Mouse (Mus musculus) fat pad, adult 2 months (tissue): ENCODE results near the gene Jarid2.

Experiments
- DNase-seq: peaks from one replicate; pipeline ENCODE4 v3.0.0-alpha.2; 2011; ENCODE audit warnings: low read depth, low spot score; ENCODE audit errors: extremely low read depth

Gene Jarid2

DNA sequence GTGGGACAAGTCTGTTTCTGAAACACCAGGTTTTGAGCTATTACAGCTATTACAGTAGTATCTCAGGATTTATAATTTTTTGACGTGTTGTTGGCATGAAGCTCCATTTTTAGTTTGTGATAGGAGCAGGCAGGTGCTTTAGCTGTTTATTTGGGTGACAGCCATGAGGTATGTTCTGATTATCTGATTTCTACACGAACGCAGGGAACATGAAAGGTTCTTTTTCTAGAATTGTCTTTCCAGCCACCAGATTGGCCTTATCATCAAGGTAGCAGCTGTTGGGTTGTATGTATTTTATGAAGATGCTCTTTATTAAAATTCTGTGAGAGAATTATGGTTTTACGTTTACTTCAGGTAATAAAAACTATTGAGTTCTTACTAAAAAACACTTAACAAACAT is 45.1 kb downstream of the Jarid2 start:
- DNase-seq: no peak

DNA sequence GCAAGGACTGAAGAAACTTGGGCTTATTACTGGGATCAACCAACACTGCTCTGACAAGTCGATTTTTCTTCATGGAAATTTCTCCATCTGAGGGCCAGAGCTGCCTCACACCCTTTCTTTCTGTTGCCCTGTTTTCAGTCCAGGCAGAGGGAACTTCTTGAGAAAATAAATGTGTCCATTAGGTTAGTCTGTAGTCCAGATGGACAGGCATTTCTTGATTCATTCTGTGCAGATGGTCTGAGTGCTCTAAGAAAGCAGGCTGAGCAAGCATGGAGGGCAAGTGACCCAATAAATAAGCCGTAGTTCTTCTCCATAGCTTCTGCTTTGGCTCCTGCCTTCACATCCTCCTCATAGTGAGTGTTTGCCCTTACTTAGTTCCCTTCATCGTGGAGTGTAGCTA is 46.1 kb downstream of the Jarid2 start:
- no peak for DNase-seq

DNA sequence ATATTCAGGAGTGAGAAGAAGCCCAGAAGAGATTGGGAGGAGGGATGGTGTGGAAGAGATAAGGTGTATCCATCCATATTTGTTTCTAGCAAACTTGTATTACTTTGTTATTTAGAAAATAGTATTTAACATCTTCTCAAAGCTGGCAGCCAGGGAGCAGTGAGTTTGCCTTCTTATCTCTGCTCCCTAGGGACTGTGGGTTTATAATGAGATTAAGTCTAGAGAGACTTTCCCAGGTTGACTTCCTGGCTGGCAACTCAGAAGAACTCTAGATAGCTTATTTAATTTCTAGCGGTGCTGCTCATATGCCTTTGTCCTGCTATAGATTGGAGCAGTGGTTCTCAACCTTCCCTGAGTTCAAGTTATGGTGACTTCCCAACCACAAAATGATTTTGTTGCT is 51.2 kb downstream of the Jarid2 start:
- no peak for DNase-seq

DNA sequence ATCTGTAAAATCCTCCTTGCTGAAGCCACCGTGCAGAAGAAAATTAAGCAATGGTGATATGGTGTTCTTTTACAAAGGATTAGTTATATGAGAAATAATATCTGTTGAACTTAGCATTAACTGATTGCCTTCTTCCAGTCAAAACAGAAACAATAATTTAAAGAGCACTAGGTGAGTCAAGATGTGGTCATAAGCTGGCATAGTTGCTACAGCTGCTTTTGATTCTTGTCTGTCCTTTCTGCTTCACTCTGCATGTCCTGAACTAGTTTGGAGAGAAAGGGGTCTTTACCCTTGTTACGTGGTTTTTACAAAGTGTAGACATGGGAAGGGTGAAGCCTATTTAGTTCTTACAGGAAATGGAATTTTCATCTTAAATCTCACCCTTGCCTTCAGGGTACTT is 51.9 kb downstream of the Jarid2 start:
- no peak for DNase-seq

DNA sequence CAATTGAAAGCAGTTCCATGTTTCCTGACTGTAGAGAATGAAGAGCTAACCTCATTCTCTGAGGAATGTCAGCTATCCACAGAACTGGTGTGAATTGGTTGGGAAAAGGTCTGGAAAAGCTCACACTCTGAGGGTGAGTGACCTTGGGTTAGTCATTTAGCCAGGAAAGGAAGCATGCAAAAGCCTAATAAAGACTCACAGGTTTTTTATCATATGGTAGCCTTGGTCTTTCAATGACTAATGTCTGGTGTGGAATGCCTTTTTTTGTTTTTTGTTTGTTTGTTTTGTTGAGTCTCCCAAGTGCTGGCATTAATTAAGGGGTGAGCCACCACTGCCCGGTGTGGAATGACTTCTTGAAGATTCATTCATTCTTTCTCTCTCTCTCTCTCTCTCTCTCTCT is 55.3 kb downstream of the Jarid2 start:
- no peak for DNase-seq

DNA sequence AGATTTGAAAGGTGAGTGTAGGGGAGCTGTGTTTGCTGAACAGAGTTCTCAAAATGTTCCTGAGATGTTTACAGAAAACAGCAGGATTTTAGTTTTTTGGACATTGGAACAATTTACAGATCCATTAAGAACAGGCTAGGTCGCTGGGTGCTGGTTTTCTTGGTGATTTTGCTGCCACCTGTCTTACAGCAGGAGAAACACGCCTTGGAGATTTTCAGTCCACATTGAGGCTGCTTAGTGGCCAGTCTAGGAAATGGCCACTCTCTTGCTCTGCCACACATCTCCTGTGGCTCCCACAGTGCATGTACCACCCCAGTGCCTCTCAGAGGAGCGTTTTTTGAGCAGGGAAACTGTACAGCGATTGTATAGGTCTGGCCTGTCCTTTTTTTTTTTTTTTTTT is 57.0 kb downstream of the Jarid2 start:
- DNase-seq: no peak

DNA sequence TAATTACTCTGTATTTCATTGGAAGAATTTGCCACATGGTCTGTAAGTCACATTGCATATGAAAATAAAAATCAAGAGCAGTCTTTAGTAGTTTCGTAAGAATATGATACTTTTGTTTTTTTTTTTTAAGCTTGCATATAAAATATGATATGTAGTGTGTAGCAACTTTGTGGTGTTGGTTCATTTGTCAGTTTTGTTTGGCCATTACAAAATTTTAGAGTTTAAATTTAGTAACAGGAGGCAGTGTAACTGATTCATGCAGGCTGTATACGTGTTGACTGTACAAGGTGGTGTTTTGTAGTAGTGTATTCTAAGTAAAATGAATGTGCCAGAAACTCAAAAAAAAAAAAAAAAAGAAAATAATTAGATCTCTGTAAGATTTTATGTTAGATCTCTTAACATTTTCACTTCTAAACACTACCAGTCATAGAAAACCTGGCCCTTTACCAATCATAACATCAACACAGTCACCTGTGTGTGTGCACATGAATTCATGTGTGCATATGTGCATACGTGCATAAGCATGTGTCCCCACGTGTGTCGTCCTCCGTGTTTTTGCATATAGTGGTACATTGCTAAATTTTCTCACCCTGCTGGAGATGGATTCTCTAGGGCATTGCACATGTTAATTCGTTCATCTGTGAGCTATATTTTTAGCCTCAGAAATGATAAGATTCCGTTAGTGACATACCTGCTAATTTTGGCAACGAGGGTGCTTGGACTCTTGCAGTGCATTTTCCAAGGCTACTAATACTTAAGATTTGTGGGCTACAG is 59.3 kb downstream of the Jarid2 start:
- DNase-seq: no peak

DNA sequence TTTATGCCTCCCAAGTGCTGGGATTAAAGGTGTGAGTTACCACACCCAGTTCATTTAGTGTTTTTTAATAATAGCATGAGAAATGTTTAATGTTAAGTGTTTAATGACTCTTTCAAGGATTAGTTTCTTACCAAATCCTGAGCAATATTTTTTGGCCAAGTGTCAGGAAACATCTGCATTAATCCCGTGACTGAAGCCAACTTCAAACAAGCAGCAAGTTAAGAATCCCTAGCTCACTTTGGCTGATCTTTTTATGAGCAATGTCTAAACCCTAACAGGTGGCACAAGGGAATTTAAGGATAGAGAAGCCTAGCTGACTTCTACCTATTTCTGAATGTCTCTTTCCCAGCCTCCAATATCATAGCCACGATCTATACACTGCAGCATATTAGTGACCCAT is 60.7 kb downstream of the Jarid2 start:
- DNase-seq: peak; percentile 92

DNA sequence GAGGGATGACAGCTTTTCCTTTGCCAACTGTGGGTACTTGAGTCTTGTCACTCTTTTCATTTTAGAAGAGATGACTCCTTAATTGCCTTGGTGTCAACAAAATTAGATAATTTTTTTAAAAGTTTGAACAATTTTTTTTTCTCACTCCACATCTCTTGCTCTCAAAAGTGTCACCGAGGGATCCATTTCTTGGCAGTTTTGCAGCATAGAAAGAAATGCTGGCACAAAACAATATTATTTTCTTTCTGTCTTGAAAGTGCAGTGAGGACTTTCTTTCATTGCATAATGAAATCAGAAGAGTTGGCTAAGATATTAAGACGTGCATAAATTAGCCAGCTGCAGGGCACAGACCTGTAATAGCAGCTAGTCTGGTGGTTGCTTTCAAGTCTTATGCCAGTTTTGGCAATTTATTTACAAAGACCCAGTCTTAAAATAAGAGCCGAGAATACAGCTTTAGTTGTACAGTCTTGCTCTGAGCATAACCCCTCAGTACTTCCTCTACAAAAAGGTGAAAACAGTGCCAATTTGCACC is 63.2 kb downstream of the Jarid2 start:
- peak; percentile 50 for DNase-seq

DNA sequence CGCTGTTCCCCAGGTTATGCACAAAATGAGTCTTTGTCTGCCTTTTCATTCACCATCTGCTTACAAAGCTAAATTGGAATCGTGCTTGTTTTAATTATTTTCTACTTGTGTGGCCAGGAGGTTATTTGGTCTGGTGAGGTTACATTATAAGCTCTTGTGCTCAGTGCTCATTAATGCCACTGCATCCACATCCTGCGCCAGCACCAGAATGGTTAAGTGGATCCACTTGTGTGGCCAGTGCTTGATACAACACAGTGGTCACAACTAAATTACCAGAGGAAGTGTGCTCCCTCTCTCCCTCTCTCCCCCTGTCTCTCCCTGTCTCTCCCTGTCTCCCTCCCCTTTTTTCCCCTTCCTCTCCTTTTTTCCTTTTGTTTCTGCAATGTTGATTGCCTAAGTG is 66.6 kb downstream of the Jarid2 start:
- no peak for DNase-seq

DNA sequence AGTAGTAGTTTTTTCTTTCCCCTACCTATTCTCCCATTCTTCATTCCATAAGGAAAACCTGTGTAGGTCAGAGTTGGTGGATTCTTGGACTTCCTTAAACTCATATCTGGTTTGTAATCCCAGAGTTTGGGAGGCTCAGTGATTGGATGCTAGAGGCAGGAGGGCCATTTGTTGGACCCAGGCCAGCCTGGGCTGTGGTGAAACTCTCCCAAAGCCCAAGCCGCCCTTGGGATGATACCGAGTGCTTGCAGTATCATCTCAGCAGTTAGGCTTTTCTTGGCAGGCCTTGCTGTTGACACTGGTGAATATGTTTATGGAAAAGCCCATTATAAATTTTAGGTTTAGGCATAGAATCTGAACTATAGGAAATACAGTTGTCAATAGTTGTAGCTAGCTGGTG is 67.5 kb downstream of the Jarid2 start:
- DNase-seq: no peak

DNA sequence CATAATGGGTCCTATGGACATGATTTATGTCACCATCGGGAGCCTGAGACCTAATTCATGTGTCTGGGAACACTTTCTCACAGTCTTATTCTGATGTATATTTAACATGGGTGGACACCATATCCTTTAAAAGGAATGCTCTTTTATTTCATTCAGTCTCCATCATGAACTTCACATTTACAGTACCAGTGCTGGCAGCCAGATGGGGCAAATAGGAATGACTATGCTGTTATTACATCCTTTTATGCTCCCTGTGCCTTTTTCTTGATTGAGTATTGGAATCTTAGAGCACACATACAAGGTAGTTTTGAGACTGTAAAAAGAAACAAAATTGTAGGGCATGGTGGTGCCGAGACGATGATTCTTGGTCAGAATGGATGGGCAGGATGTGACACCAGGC is 69.0 kb downstream of the Jarid2 start:
- DNase-seq: no peak

DNA sequence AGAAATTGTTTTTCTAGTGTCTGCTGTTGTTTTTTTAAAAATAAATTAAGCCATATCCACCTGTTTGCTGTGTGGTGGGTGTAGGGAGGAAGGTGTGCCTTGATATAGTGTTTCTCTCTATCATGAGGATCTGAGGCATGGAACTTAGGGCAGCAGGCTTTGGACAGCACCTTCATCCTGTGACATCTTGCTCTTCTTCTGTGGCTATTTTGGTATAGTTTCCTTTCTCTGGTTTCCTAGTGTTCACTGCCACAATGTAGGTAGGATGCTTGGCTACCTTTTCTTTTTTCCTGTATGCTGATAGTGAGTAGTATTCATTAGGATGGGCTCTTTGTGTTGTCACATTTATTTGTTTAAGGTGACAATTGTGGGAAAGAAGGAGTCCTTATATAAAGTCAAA is 69.9 kb downstream of the Jarid2 start:
- DNase-seq: no peak

DNA sequence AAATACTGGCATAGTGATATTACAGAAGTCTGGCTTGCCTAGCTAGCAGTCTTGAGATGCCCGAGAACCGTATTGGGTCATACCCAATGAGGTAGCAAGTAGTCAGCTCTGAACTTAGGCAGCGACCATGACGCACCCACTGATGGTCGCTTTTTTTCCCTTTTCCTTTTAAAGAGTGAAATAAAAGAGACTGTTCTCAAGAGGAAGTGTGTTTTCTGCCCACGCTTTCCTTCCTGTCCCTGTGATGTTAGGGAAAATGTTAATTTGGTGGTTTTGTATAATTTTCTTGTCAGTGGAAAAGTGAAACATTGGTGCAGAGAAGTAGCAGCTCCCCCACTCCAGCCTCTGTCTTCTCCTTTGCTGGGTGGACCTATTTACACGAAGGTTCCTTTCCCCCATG is 70.8 kb downstream of the Jarid2 start:
- DNase-seq: no peak

DNA sequence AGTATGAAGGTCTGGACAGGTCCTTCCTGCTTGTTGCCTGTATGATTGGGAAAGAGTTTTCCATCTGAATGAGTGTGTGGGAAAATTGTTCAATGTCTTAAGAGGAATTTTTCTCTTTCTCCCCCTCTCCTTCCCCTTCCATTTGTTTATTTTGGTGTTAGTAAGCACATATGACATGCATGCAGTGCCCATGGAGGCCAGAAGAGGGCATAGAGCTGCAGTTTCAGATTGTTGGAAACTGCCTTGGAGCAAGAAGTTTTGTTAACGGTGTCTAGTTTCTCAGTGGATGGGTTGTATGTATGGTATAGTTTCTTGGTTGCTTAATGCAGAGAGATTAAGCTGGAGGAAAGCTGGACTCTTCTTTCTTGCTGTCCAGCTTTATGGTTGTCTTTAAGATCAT is 75.6 kb downstream of the Jarid2 start:
- DNase-seq: no peak

DNA sequence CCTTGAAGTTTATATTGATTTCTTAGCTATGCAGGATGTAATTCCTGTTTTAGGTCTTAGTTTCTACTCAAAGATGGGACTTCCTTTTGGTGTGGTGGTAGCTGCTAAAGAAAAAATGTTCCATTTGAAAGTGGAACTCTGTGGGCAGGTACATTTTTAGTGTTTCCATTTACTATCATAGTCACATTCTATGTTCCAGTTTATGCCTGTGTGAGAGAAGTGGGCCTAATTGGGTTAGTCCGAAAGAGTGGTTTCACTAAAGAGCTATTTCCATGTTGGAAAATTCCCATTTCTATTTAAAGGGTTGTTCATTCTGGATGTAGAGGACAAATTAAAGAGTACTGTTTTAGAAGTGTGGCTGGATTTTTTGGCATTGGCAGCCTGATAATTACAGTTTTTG is 79.0 kb downstream of the Jarid2 start:
- no peak for DNase-seq

DNA sequence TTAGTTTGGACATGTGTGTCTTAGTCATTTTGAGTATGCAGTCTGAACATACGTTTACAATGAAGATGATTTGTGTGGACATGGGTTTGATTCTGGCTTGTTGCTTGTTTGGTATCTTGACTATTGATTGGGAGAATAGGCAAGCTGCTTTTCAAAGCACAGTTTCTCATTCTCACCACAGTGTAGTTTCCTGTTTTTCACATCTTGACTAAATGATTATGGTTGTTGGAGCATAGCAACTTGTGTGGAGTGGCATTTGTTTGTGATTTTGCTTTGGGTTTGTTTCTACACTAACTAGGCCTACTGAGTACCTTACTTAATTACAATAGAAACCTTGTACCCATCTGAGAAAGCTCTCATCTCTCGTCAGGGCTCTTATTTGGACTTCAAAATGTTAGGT is 81.7 kb downstream of the Jarid2 start:
- DNase-seq: no peak

DNA sequence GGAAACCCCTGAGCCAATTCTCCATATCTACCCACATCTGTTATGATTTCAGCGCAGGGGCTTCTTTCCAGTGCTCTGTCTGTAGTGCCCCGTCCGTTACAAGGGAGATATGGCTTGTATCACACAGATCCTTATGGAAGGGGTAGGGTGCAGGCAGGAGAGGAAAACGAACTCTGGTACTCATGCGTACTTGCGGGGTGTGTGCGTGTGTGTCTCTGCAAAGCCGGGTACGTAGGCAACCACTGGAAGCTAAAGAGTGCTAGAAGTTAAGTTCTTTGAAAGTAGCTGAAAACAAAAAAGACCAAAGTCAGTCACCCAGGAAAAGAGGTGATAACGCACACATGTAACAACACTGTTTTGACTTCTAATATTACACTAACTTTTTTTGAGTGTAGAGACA is 82.3 kb downstream of the Jarid2 start:
- no peak for DNase-seq

DNA sequence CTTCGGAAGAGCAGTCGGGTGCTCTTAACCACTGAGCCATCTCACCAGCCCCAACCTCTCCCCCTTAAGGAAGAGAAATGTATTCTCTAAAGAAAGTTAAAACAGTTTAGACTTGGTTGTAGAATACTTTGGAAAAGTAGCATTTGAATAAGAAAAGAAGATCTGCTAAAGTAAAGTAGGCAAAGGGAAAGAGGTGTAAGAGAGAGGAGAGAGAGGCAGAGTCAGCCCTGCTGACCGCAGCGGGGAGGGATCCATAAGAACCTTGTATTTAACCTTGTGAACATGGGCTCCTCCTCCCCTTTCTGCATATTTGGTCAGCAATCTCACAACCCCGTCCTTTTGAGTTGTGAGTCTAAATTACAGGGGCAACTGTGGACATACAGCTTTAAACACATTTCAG is 83.1 kb downstream of the Jarid2 start:
- no peak for DNase-seq

DNA sequence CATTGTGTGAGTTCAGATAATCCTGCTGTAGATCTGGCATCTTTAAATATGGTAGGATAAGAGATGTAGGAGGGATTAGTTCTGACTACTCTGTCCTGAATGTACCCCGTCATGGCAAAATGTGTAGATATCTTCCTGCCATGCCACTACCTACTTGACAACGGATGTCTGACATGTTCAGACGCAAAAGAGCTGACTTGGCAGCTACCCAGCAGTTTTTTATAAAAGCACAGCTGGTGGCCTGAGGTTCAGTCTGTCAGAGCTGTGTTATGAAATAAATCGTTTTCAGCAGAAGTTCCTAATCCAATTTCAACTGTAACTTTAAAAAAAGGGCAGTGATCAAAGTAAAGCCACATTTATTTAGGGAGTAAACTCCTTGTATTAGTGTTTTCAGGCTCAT is 90.1 kb downstream of the Jarid2 start:
- peak; percentile 75 for DNase-seq

DNA sequence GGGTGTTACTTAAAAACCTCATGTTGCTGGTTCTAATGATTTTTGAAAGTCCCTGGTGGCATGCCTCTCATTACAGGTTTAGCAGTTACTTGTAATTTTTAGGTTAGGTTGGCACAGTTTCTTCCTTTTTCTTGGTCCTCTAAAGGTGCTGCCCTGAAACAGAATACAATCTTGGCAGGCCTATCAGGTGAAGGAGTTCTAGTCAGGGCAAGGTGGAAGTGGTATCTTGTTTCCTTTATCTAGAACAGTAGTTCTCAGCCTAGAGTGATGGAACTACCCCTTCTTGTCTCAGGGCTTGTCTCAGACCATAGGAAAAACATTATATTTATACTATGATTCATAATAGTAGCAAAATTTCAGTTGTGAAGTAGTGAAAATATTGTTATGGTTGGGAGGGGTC is 93.3 kb downstream of the Jarid2 start:
- DNase-seq: no peak

DNA sequence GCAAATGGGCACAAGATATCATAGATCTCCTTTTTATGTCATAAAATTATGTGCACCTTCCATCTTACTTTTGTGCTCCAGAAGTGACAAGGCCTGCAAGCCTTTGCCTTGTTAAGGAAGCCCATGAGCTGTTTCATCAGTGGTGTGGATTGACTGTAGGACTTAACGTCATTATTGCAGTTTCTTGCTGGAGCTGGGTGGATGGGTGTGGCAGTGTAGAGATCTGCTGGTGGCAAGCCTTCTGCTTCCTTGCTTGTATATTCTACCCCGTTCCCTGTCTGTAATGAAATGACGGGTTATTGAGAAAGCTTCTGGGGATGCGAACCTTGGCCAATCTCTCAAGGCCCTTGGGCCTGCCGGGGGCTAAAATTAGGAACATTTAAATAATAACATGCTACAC is 99.6 kb downstream of the Jarid2 start:
- DNase-seq: no peak

DNA sequence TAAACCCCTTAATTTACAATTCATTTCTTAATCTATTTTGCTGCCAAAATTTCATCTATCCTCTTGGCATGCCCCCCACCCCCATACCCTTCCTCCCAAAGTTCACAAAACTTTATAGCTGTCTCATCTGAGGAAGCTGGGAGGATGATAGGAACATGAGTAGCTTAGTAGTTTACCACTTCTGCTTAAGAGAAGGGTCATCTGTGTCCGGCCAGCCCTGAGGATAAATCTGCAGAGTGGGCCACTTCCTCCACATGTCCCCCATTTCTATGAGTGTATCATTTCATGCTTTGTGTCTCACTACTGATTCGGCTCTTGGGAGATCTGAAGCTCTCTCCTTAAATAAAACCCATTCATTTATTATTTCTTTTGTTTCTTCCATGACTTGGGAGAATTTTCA is 102.8 kb downstream of the Jarid2 start:
- no peak for DNase-seq
